Mouse (Mus musculus): Measurements from ENCODE around the gene Gm37240. TPM values are rescaled to one million over a fixed set of nuclear protein-coding genes. Genes with fewer than 3 reads are reported as not detected.

Gm37240 gene
- polyA plus RNA-seq, 1 experiment from 2014 or later, result 0.16 TPM

GRCm38 (mm10) chr3:84771980-84772379 lies 1115.3 kb downstream of the Gm37240 start:
- no peak overlapping the region for H3K9ac ChIP-seq (replicated peaks)
- no peak for ATAC-seq
- no peaks in the 10 kb centered on the region; the same call in 1 of the 2 replicates for H3K9me3 ChIP-seq
- H3K36me3 ChIP-seq, result no peaks in the 10 kb centered on the region
- no peak overlapping the region for H3K27ac ChIP-seq
- WGBS, result 74% methylated on average over 2 of the region's 2 CpGs
- no peaks in the 10 kb centered on the region for H3K4me1 ChIP-seq (replicated peaks)
- H3K4me3 ChIP-seq (replicated peaks), result no peak overlapping the region
- no peak overlapping the region for H3K4me2 ChIP-seq (replicated peaks)
- no peaks in the 10 kb centered on the region for H3K27me3 ChIP-seq

- Histone ChIP-seq H3K4me3 (replicated peaks) (no peak overlapping the region), H3K9ac (replicated peaks) (no peak overlapping the region), H3K27me3 (no peaks in the 10 kb centered on the region), H3K27ac (no peak overlapping the region), H3K4me1 (replicated peaks) (no peaks in the 10 kb centered on the region), H3K9me3 (no peaks in the 10 kb centered on the region; the same call in 1 of the 2 replicates), H3K4me2 (replicated peaks) (no peak overlapping the region), H3K36me3 (no peaks in the 10 kb centered on the region)
- no peak for ATAC-seq
- 89% methylated on average over 6 of the region's 6 CpGs for WGBS
Measured at GRCm38 (mm10) chr3:84770518-84770917, 1116.8 kb downstream of the Gm37240 start.

- Histone ChIP-seq H3K36me3 (no peaks in the 10 kb centered on the region), H3K27me3 (no peaks in the 10 kb centered on the region), H3K9me3 (no peaks in the 10 kb centered on the region; the same call in 1 of the 2 replicates), H3K27ac (no peak overlapping the region), H3K4me1 (replicated peaks) (no peaks in the 10 kb centered on the region), H3K4me2 (replicated peaks) (no peak overlapping the region), H3K4me3 (replicated peaks) (no peak overlapping the region), H3K9ac (replicated peaks) (no peak overlapping the region)
- no peak for ATAC-seq
- WGBS, result 89% methylated on average over 6 of the region's 6 CpGs
Measured at GRCm38 (mm10) chr3:84769411-84769810, 1117.9 kb downstream of the Gm37240 start.

GRCm38 (mm10) chr3:84768940-84769339 lies 1118.4 kb downstream of the Gm37240 start:
- H3K9me3 ChIP-seq, result no peaks in the 10 kb centered on the region; the same call in 1 of the 2 replicates
- no peaks in the 10 kb centered on the region for H3K27me3 ChIP-seq
- H3K9ac ChIP-seq (replicated peaks), result no peak overlapping the region
- no peaks in the 10 kb centered on the region for H3K4me1 ChIP-seq (replicated peaks)
- ATAC-seq, result no peak
- no peaks in the 10 kb centered on the region for H3K36me3 ChIP-seq
- no peak overlapping the region for H3K4me2 ChIP-seq (replicated peaks)
- H3K27ac ChIP-seq, result no peak overlapping the region
- H3K4me3 ChIP-seq (replicated peaks), result no peak overlapping the region
- 86% methylated on average over 4 of the region's 4 CpGs for WGBS

- Histone ChIP-seq H3K9ac (replicated peaks) (no peak overlapping the region), H3K27me3 (no peaks in the 10 kb centered on the region), H3K27ac (no peak overlapping the region), H3K4me3 (replicated peaks) (no peak overlapping the region), H3K4me2 (replicated peaks) (no peak overlapping the region), H3K36me3 (no peaks in the 10 kb centered on the region), H3K4me1 (replicated peaks) (no peaks in the 10 kb centered on the region), H3K9me3 (no peaks in the 10 kb centered on the region)
- WGBS, result 94% methylated on average over 2 of the region's 2 CpGs
- ATAC-seq, result no peak
Measured at GRCm38 (mm10) chr3:84753816-84754215, 1133.5 kb downstream of the Gm37240 start.

GRCm38 (mm10) chr3:84749222-84749621 lies 1138.1 kb downstream of the Gm37240 start:
- Histone ChIP-seq H3K9ac (replicated peaks) (no peak overlapping the region), H3K27ac (no peak overlapping the region), H3K27me3 (no peaks in the 10 kb centered on the region), H3K36me3 (no peaks in the 10 kb centered on the region), H3K4me2 (replicated peaks) (no peak overlapping the region), H3K4me3 (replicated peaks) (no peak overlapping the region), H3K4me1 (replicated peaks) (peaks cover 12% of the 10 kb centered on the region), H3K9me3 (no peaks in the 10 kb centered on the region)
- 76% methylated on average over 5 of the region's 5 CpGs for WGBS
- ATAC-seq, result no peak

GRCm38 (mm10) chr3:84748139-84748538 lies 1139.2 kb downstream of the Gm37240 start:
- Histone ChIP-seq H3K36me3 (no peaks in the 10 kb centered on the region), H3K27me3 (no peaks in the 10 kb centered on the region), H3K4me3 (replicated peaks) (no peak overlapping the region), H3K9me3 (no peaks in the 10 kb centered on the region), H3K4me2 (replicated peaks) (no peak overlapping the region), H3K9ac (replicated peaks) (no peak overlapping the region), H3K27ac (no peak overlapping the region), H3K4me1 (replicated peaks) (peaks cover 12% of the 10 kb centered on the region)
- no peak for ATAC-seq
- WGBS, result 92% methylated on average over 5 of the region's 5 CpGs

- Histone ChIP-seq H3K27ac (0 out of 2 replicates have a peak overlapping the region, but pooled peaks have one; percentile 36), H3K9me3 (no peaks in the 10 kb centered on the region), H3K4me3 (replicated peaks) (no peak overlapping the region), H3K27me3 (peaks cover 11% of the 10 kb centered on the region; the same call in 1 of the 2 replicates), H3K36me3 (no peaks in the 10 kb centered on the region), H3K9ac (replicated peaks) (no peak overlapping the region; the same call in 1 of the 2 replicates), H3K4me2 (replicated peaks) (no peak overlapping the region), H3K4me1 (replicated peaks) (peaks cover 12% of the 10 kb centered on the region)
- 58% methylated on average over 18 of the region's 18 CpGs for WGBS
- ATAC-seq, result peak; percentile 79
Measured at GRCm38 (mm10) chr3:84745537-84746189, 1141.7 kb downstream of the Gm37240 start.

- Histone ChIP-seq H3K27ac (no peak overlapping the region), H3K4me2 (replicated peaks) (no peak overlapping the region), H3K4me3 (replicated peaks) (no peak overlapping the region), H3K4me1 (replicated peaks) (peaks cover 12% of the 10 kb centered on the region), H3K27me3 (peaks cover 13% of the 10 kb centered on the region; the same call in 1 of the 2 replicates), H3K9me3 (no peaks in the 10 kb centered on the region), H3K9ac (replicated peaks) (no peak overlapping the region), H3K36me3 (no peaks in the 10 kb centered on the region)
- ATAC-seq, result 0 out of 2 replicates have a peak, but pooled peaks have one; percentile 62
- 75% methylated on average over 13 of the region's 13 CpGs for WGBS
Measured at GRCm38 (mm10) chr3:84744707-84745106, 1142.6 kb downstream of the Gm37240 start.

- WGBS, result 51% methylated on average over 10 of the region's 10 CpGs
Measured at GRCm38 (mm10) chr3:84740050-84740596, 1147.2 kb downstream of the Gm37240 start.

GRCm38 (mm10) chr3:84737137-84737536 lies 1150.2 kb downstream of the Gm37240 start:
- Histone ChIP-seq H3K4me2 (replicated peaks) (no peak overlapping the region), H3K9me3 (no peaks in the 10 kb centered on the region), H3K4me1 (replicated peaks) (peaks cover 23% of the 10 kb centered on the region), H3K36me3 (no peaks in the 10 kb centered on the region), H3K4me3 (replicated peaks) (no peak overlapping the region), H3K9ac (replicated peaks) (no peak overlapping the region), H3K27me3 (peaks cover 71% of the 10 kb centered on the region), H3K27ac (no peak overlapping the region)
- ATAC-seq, result no peak
- 91% methylated on average over 3 of the region's 3 CpGs for WGBS

More at GRCm38 (mm10) chr3:84740050-84740596, 1147.2 kb downstream of the Gm37240 start:
- H3K4me3 ChIP-seq (replicated peaks), result no peak overlapping the region
- H3K36me3 ChIP-seq, result no peaks in the 10 kb centered on the region
- ATAC-seq, result peak; percentile 73; the same call in 1 of the 2 replicates
- peaks cover 6% of the 10 kb centered on the region for H3K4me1 ChIP-seq (replicated peaks)
- H3K27ac ChIP-seq, result peak overlapping the region; percentile 47; the same call in 1 of the 2 replicates
- peaks cover 47% of the 10 kb centered on the region for H3K27me3 ChIP-seq
- no peak overlapping the region for H3K9ac ChIP-seq (replicated peaks)
- H3K9me3 ChIP-seq, result no peaks in the 10 kb centered on the region
- no peak overlapping the region for H3K4me2 ChIP-seq (replicated peaks)

GRCm38 (mm10) chr3:84735716-84736115 lies 1151.6 kb downstream of the Gm37240 start:
- Histone ChIP-seq H3K4me1 (replicated peaks) (peaks cover 37% of the 10 kb centered on the region), H3K4me2 (replicated peaks) (no peak overlapping the region), H3K36me3 (no peaks in the 10 kb centered on the region), H3K4me3 (replicated peaks) (no peak overlapping the region), H3K27me3 (peaks cover 65% of the 10 kb centered on the region), H3K27ac (no peak overlapping the region), H3K9me3 (no peaks in the 10 kb centered on the region), H3K9ac (replicated peaks) (no peak overlapping the region)
- ATAC-seq, result no peak
- WGBS, result 54% methylated on average over 10 of the region's 10 CpGs

Data from midbrain, embryonic 13.5 days (tissue).